Mouse (Mus musculus) skeletal muscle tissue, adult 2 months (tissue): Measurements from ENCODE around the gene Efna4.
A peak's percentile ranks its signal among the peaks of the same experiment; 100 is the strongest.

Experiments used
- DNase-seq: peaks from one replicate; pipeline ENCODE4 v3.0.0-alpha.2; 2012; ENCODE audit warnings: low read depth, low spot score

Efna4 gene

GRCm38 (mm10) chr3:89331561-89331960 lies 6.3 kb downstream of the Efna4 start:
- no peak for DNase-seq

- no peak for DNase-seq
These were observed 6.9 kb downstream of the Efna4 start for GRCm38 (mm10) chr3:89330948-89331347.

- no peak for DNase-seq
These were observed 7.5 kb downstream of the Efna4 start for GRCm38 (mm10) chr3:89330346-89330745.

- no peak for DNase-seq
These were observed 9.2 kb downstream of the Efna4 start for GRCm38 (mm10) chr3:89328623-89329022.

- DNase-seq, result no peak
These were observed 10.4 kb downstream of the Efna4 start for GRCm38 (mm10) chr3:89327371-89327870.

- no peak for DNase-seq
These were observed 11.9 kb downstream of the Efna4 start for GRCm38 (mm10) chr3:89325882-89326281.

- no peak for DNase-seq
These were observed 15.2 kb downstream of the Efna4 start, which contains the start of gene Efna3 for GRCm38 (mm10) chr3:89322514-89323165. Efna3 (minus strand) TSS chr3:89322965.

GRCm38 (mm10) chr3:89322131-89322500 lies 15.7 kb downstream of the Efna4 start:
- DNase-seq, result no peak

GRCm38 (mm10) chr3:89321183-89322130 lies 16.4 kb downstream of the Efna4 start:
- no peak for DNase-seq

GRCm38 (mm10) chr3:89320581-89321182 lies 17.1 kb downstream of the Efna4 start:
- DNase-seq, result no peak

GRCm38 (mm10) chr3:89319591-89320350 lies 18.1 kb downstream of the Efna4 start:
- DNase-seq, result no peak

GRCm38 (mm10) chr3:89318971-89319590 lies 18.7 kb downstream of the Efna4 start:
- DNase-seq, result no peak

- no peak for DNase-seq
These were observed 19.5 kb downstream of the Efna4 start for GRCm38 (mm10) chr3:89318316-89318715.

GRCm38 (mm10) chr3:89317246-89317645 lies 20.6 kb downstream of the Efna4 start:
- no peak for DNase-seq

- DNase-seq, result peak; percentile 67
These were observed 21.0 kb downstream of the Efna4 start for GRCm38 (mm10) chr3:89316833-89317232.

GRCm38 (mm10) chr3:89315930-89316831 lies 21.6 kb downstream of the Efna4 start:
- DNase-seq, result no peak

GRCm38 (mm10) chr3:89315195-89315929 lies 22.5 kb downstream of the Efna4 start:
- peak; percentile 52 for DNase-seq

- DNase-seq, result no peak
These were observed 23.0 kb downstream of the Efna4 start for GRCm38 (mm10) chr3:89314791-89315190.

GRCm38 (mm10) chr3:89314340-89314739 lies 23.5 kb downstream of the Efna4 start:
- no peak for DNase-seq
